ENCODE assay signal across 9 mouse cellular contexts in the genomic region with DNA sequence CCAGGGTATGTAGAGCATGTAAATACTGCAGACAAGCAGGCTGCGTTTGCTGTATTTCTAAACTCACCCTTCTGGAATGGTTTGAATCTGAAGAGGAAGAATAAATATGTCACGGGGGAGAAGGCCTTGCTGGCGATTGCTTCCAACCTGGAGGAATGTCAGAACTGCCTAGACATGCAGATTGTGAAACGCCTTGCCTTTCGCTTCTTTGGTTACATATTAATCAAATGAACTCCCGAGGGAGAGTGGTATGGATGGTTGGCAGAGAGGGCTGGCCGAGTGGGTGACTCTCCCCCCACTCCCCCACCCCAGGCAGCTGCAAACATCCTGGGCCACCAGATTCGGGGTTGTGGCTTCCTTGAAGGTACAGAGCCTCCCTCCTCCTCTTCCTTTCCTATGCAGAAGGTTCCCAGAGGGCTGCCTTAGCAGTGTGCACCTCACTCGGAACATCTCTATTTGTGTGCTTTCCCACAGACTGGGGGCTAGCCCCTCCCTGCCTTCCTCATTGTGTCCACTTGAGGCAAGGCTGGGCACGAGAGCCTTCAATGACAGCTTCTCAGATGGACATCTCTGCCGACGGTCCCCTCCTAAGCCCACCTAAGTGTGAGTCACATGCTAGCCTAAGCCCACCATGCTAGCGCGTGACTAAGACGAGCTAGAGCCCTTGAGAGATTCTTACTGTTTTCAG.
DNase-seq lines count a peak whose midpoint lies in the region; ATAC-seq lines count a peak whose summit lies in the region.
"Had no signal": no experiment of that assay in that cellular context is flagged by ENCODE, and none has a peak within 500 bp of the region (broad histone marks: within the 10 kb centered on the region; RNA-seq: fewer than 3 reads in every experiment).

No protein-coding gene starts in this region.

- no peaks in the 10 kb centered on the region for H3K27me3 ChIP-seq in forebrain, embryonic 16.5 days (replicated peaks; ENCODE audit: control insufficient read depth, insufficient read depth, low read length)

- H3K36me3 ChIP-seq in forebrain, embryonic 16.5 days (ENCODE audit: control insufficient read depth, insufficient read depth), result no peaks in the 10 kb centered on the region

- 69% methylated on average over 15 of the region's 15 CpGs for WGBS in forebrain, embryonic 16.5 days

- H3K4me3 ChIP-seq in forebrain, embryonic 16.5 days (replicated peaks; ENCODE audit: low read length), result no peak overlapping the region

- H3K4me2 ChIP-seq in forebrain, embryonic 16.5 days (ENCODE audit: low read length), result no peak overlapping the region

- H3K27ac ChIP-seq in forebrain, embryonic 16.5 days (ENCODE audit: low read length), result no peak overlapping the region

- ATAC-seq in forebrain, embryonic 16.5 days, result no peak

- no peaks in the 10 kb centered on the region for H3K9me3 ChIP-seq in forebrain, embryonic 16.5 days (ENCODE audit: control insufficient read depth, low read length)

- no peaks in the 10 kb centered on the region for H3K4me1 ChIP-seq in forebrain, embryonic 16.5 days (replicated peaks; ENCODE audit: control insufficient read depth, insufficient read depth, low read length)

- DNase-seq in adipocyte (ENCODE audit: low spot score), result peak; percentile 65
- peak; percentile 57 for DNase-seq in fibroblast of lung, adult 2 months (ENCODE audit: low read depth)
- DNase-seq in kidney, postnatal 25 days, result peak; percentile 39 to 65
- peak; percentile 74 for DNase-seq in lung, postnatal 25 days (ENCODE audit: low spot score)
- DNase-seq in cerebellum, adult 8-10 months, result no peak
- DNase-seq in embryo, embryonic 9.5 days (ENCODE audit: extremely low spot score), result no peak
- DNase-seq: cerebellum, adult 18-20 months; gastrocnemius, postnatal 14 days had no signal

- no peak overlapping the region for H3K9ac ChIP-seq in forebrain, embryonic 16.5 days (replicated peaks; ENCODE audit: low read depth, low read length)

Comparison
In these comparisons a context has a peak if more than half of its experiments do, and no peak if none do; other contexts are left out.
1. DNase-seq: peak in adipocyte (single experiment), fibroblast of lung, adult 2 months (single experiment), kidney, postnatal 25 days (2 of 2) and lung, postnatal 25 days (single experiment); none in cerebellum, adult 8-10 months (single experiment) and embryo, embryonic 9.5 days (single experiment).